Mouse (Mus musculus) intestine, embryonic 15.5 days (tissue): Measurements from ENCODE around the gene Invs. TPM values are rescaled to one million over a fixed set of nuclear protein-coding genes. Genes with fewer than 3 reads are reported as not detected.

Experiments used
- ATAC-seq: fragments of 200-750 bp; cut with Nextera tagmentation; 2 replicates; pipeline ENCODE4 v1.8.0; 2017; ENCODE audit warnings: moderate TSS enrichment, moderate library complexity
- H3K27ac ChIP-seq: fragments of 300-500 bp; sonication (generic); 2 replicates; pipeline ENCODE4 v1.5.1; 2015; ENCODE audit warnings: mild to moderate bottlenecking, inconsistent platforms
- H3K27me3 ChIP-seq: fragments of 300-500 bp; sonication (generic); replicated peaks from 2 replicates; pipeline ENCODE4 v1.6.1; 2015; ENCODE audit warnings: inconsistent platforms
- H3K36me3 ChIP-seq: fragments of 300-500 bp; sonication (generic); 2 replicates; pipeline ENCODE4 v1.6.1; 2015; ENCODE audit warnings: inconsistent platforms
- H3K4me1 ChIP-seq: fragments of 300-500 bp; sonication (generic); replicated peaks from 2 replicates; pipeline ENCODE4 v1.6.1; 2015; ENCODE audit warnings: inconsistent platforms
- H3K4me2 ChIP-seq: fragments of 300-500 bp; sonication (generic); replicated peaks from 2 replicates; pipeline ENCODE4 v1.6.1; 2015; ENCODE audit warnings: mild to moderate bottlenecking, inconsistent platforms
- H3K4me3 ChIP-seq: fragments of 300-500 bp; sonication (generic); replicated peaks from 2 replicates; pipeline ENCODE4 v1.5.1; 2015; ENCODE audit warnings: inconsistent platforms
- H3K9ac ChIP-seq: fragments of 300-500 bp; sonication (generic); 2 replicates; pipeline ENCODE4 v1.6.1; 2015; ENCODE audit warnings: inconsistent platforms
- H3K9me3 ChIP-seq: fragments of 300-500 bp; sonication (generic); 2 replicates; pipeline ENCODE4 v1.6.1; 2016; ENCODE audit warnings: inconsistent platforms
- WGBS: fragments of 180-500 bp; shearing (Covaris S2); methylation state at CpG from one replicate; pipeline ENCODE4 v1.1.7; 2015; 5-methylcytosine and 5-hydroxymethylcytosine counted together
- polyA plus RNA-seq: library from polyadenylated mRNA; unstranded; fragments of >200 nt; fragmentation: Nextera tagmentation; extraction: Ambion mirVana; gene quantifications from 2 replicates; pipeline ENCODE4 v1.2.1, GENCODE M21; 2015

The Invs gene
- polyA plus RNA-seq, 1 experiment from 2014 or later = 6.6 TPM

DNA sequence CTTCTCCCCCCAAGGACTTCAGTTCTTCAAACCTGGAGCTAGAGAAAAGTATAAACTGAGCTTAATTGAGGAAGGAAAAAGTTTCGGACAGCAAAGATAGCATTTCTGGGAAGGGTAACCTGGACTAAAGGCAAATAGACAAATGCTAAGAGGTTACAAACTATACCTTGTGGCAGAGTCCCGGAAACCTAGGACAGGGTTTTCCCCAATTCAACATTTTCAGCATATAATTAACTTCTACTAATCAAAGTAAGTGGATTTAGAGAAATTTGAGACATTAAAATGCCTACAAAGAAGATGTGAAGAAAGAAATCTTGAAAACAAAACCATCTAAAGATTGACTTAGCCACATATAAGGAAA lies 194.1 kb downstream of the Invs start:
- peak; percentile 19 for ATAC-seq

DNA sequence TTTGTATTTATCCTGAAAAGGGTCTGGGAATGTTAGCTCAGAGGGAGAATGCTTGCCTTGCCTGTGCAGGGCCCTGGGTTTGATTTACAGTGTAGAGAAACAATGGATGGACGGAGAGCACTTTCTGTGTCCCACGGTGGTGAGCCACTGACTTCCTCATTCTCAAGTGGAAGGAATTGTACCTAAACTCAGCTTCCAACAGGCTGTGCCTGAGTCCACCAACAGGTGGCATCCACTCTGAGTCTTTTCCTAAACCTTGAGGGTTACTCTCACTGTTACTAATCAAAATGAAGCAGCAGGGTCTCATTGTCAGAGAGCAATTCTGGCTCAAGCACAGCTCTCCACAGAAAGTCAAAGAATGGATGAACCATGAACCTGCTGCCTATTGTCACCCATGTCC lies 201.7 kb downstream of the Invs start:
- no peaks in the 10 kb centered on the region for H3K4me1 ChIP-seq
- H3K36me3 ChIP-seq = no peaks in the 10 kb centered on the region
- 24% methylated on average over 2 of the region's 2 CpGs for WGBS
- H3K4me2 ChIP-seq = no peak overlapping the region
- H3K27ac ChIP-seq = no peak overlapping the region
- no peak overlapping the region for H3K4me3 ChIP-seq
- no peaks in the 10 kb centered on the region for H3K27me3 ChIP-seq
- ATAC-seq = no peak
- no peaks in the 10 kb centered on the region for H3K9me3 ChIP-seq
- no peak overlapping the region for H3K9ac ChIP-seq

More for the DNA sequence above, 194.1 kb downstream of the Invs start:
- Histone ChIP-seq H3K27me3 (no peaks in the 10 kb centered on the region), H3K36me3 (0 out of 2 replicates have a peak, but pooled peaks cover 1% of the 10 kb centered on the region), H3K4me3 (peak overlapping the region; percentile 81), H3K4me1 (peaks cover 4% of the 10 kb centered on the region), H3K9ac (peak overlapping the region; percentile 93; the same call in 1 of the 2 replicates), H3K4me2 (peak overlapping the region; percentile 63), H3K27ac (no peak overlapping the region), H3K9me3 (no peaks in the 10 kb centered on the region)
- WGBS = 70% methylated on average over 2 of the region's 2 CpGs

Other genes with a start within 250 kb of the Invs start
- gene Nr4a3, start 234.6 kb upstream of the Invs start, polyA plus RNA-seq = 0.19 and 0.23 TPM in 2 replicates
- gene Stx17, start 154.8 kb upstream of the Invs start, polyA plus RNA-seq = 25.6 and 27.1 TPM in 2 replicates
- gene Erp44, start 202 bp upstream of the Invs start, polyA plus RNA-seq = 99.6 and 110 TPM in 2 replicates
- 45.7 and 50.5 TPM in 2 replicates for gene Tex10, start 193.7 kb downstream of the Invs start, polyA plus RNA-seq